ENCODE assay signal across 7 mouse cellular contexts in the genomic region with DNA sequence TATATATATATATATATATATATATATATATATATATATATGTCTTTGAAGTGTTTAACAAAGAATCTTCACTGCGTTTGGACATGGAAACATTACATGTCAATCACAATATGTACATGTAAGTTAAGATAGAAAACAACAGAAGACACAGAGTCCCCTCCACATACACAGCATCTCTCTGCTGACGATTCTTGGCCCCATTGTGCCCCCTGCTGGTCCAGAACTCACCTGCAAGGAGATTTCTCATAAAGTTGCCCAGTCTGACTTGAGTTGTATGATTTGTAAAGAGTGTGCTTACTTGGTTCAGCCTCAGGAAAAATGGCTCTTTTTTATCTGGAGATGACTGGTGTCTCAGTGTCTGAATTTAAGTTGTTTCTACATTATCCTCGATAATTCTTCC.
DNase-seq lines count a peak whose midpoint lies in the region; TF ChIP-seq lines count a peak whose summit lies in the region.
"Not testable (repeated sequence)": the region's sequence is repeated elsewhere in the genome, so short reads cannot be mapped to it uniquely, and the experiment has no call there.

No protein-coding gene starts in this region.

- not testable (repeated sequence) for TF ChIP-seq POLR2A in MEL (IDR thresholded peaks at IDR 0.05; ENCODE audit: control insufficient read depth in 1 of 2, insufficient read depth in 1 of 2, low read depth in 1 of 2, low read length in 2 of 2, poor library complexity in 1 of 2)

- TF ChIP-seq EP300 in MEL (IDR thresholded peaks at IDR 0.05; ENCODE audit: low read depth in 1 of 2, low read length in 2 of 2) = not testable (repeated sequence)

- H3K4me3 ChIP-seq in MEL (ENCODE audit: control insufficient read depth in 1 of 2, insufficient read depth in 1 of 2, low read depth in 2 of 2, low read length in 2 of 2) = not testable (repeated sequence)

- H3K27me3 ChIP-seq in MEL (ENCODE audit: control insufficient read depth in 1 of 2, insufficient read depth in 2 of 2, low read length in 2 of 2); splenic B cell, adult 2 months (ENCODE audit: control insufficient read depth, insufficient read depth, low read length, poor library complexity, severe bottlenecking): not testable (repeated sequence)

- DNase-seq in 416B (ENCODE audit: low read depth) (peak; percentile 61), MEL (ENCODE audit: low read depth, low spot score) (peak; percentile 25), ZHBTc4 (ENCODE audit: low read depth, low spot score) (peak; percentile 42)
- DNase-seq in CD4-positive, CD25-positive, alpha-beta regulatory T cell, adult 2 months (ENCODE audit: low read depth, low spot score) = peak; percentile 48
- peak; percentile 16 for DNase-seq in induced T-regulatory cell, adult 2 months (ENCODE audit: low read depth)
- DNase-seq in splenic B cell, adult 2 months (ENCODE audit: low read depth, low spot score) = peak; percentile 15
- DNase-seq in thymus, postnatal 25 days = peak; percentile 46

- not testable (repeated sequence) for H3K9ac ChIP-seq in MEL (ENCODE audit: control insufficient read depth, low read depth, low read length, poor library complexity, severe bottlenecking)

- not testable (repeated sequence) for H3K79me2 ChIP-seq in MEL (ENCODE audit: control insufficient read depth, insufficient read depth, low read length, poor library complexity)

- peak in 2 of 3 experiments; percentile 10 to 22; a peak in 4 of 6 replicates for TF ChIP-seq CTCF in MEL (IDR thresholded peaks at IDR 0.05 in 2 of 3, conservative IDR thresholded peaks at IDR 0.05 in 1 of 3; ENCODE audit: control insufficient read depth in 1 of 3, insufficient read depth in 1 of 3, low read depth in 2 of 3, low read length in 3 of 3, poor library complexity in 1 of 3, severe bottlenecking in 1 of 3)

- H3K4me1 ChIP-seq in MEL (ENCODE audit: control insufficient read depth in 1 of 2, insufficient read depth in 2 of 2, low read length in 2 of 2) = not testable (repeated sequence)

- TF ChIP-seq RAD21 in MEL (IDR thresholded peaks at IDR 0.05; ENCODE audit: low read depth, low read length) = not testable (repeated sequence)

- not testable (repeated sequence) for H3K9me3 ChIP-seq in MEL (replicated peaks; ENCODE audit: insufficient read depth, low read length)

- not testable (repeated sequence) for H3K36me3 ChIP-seq in MEL (ENCODE audit: control insufficient read depth in 1 of 2, insufficient read depth in 2 of 2, low read length in 2 of 2); splenic B cell, adult 2 months (ENCODE audit: control insufficient read depth, insufficient read depth, low read length, poor library complexity, severe bottlenecking)

- H3K27ac ChIP-seq in MEL (ENCODE audit: control insufficient read depth, low read depth, low read length) = not testable (repeated sequence)

TF ChIP-seq in MEL, 35 proteins besides CTCF, POLR2A, EP300 and RAD21:
- TF ChIP-seq SMC3 (IDR thresholded peaks at IDR 0.05; ENCODE audit: low read depth, low read length) = peak; percentile 6; the same call in 1 of the 2 replicates
